Mouse (Mus musculus) bone marrow, adult 2 months (tissue): ENCODE data around the gene Skap2.

Experiments
- CTCF ChIP-seq: fragments of 200-500 bp; IDR thresholded peaks from 2 replicates; pipeline ENCODE4 v1.5.1; 2011; ENCODE audit warnings: low read length, control low read depth; ENCODE audit not compliant: control insufficient read depth, insufficient read depth
- POLR2A ChIP-seq: fragments of 200-500 bp; IDR thresholded peaks from 2 replicates; pipeline ENCODE4 v1.6.1; 2011; ENCODE audit warnings: low read depth, mild to moderate bottlenecking, control low read depth, low read length, borderline replicate concordance; ENCODE audit not compliant: control insufficient read depth

- TF ChIP-seq POLR2A, result no peak
- TF ChIP-seq CTCF, result no peak
These were observed 110.8 kb downstream of the Skap2 start for GRCm38 (mm10) chr6:51901544-51901943.
